Mouse (Mus musculus) brain, adult 2 months (tissue): ENCODE results near the gene Vmn1r184.
"Not testable (repeated sequence)": the region's sequence is repeated elsewhere in the genome, so short reads cannot be mapped to it uniquely, and the experiment has no call there.

Experiments
- DNase-seq: peaks from one replicate; pipeline ENCODE4 v3.0.0; 2011; ENCODE audit warnings: low read depth, low spot score

Gene Vmn1r184

GRCm38 (mm10) chr7:26260034-26260433 lies at the start of gene Vmn1r184:
TSS of gene Vmn1r184 (plus strand) at chr7:26260334.
- not testable (repeated sequence) for DNase-seq

GRCm38 (mm10) chr7:26303429-26304166 lies 43.5 kb downstream of the Vmn1r184 start:
- DNase-seq = not testable (repeated sequence)

- DNase-seq = not testable (repeated sequence)
Measured at GRCm38 (mm10) chr7:26306926-26307325, 46.8 kb downstream of the Vmn1r184 start, which contains the start of gene Cyp2a4. TSS of gene Cyp2a4 (plus strand) at chr7:26307169.

DNA sequence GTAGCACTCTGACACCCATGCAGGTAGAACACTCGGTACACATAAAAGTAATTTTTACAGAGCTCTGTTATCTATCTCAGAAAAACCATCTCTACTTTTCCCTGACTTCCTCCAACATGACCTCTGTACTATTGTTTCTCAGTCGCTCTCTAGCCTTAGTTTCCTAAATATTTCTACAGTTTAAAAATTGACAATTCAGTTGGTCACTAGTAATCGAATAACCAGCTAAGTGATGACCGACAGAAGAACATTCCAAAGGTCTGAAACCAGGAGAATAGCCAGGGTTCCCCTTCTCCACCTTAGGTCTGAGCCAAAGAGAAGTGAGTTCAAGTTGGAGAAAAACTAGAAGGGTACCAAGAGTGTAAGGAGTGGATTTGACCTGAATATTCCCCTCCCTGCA lies 51.7 kb downstream of the Vmn1r184 start:
- not testable (repeated sequence) for DNase-seq

- not testable (repeated sequence) for DNase-seq
Measured at GRCm38 (mm10) chr7:26315194-26315593, 55.1 kb downstream of the Vmn1r184 start.

- DNase-seq = not testable (repeated sequence)
Measured at GRCm38 (mm10) chr7:26315809-26316208, 55.7 kb downstream of the Vmn1r184 start.
